Mouse (Mus musculus) neutrophil, adult 5-6 weeks (primary cell): ENCODE results near the gene Bcat1. TPM values are rescaled to one million over a fixed set of nuclear protein-coding genes. Genes with fewer than 3 reads are reported as not detected.

Experiments
- ATAC-seq: fragments of 151-379, 151-347 bp; 2 replicates; pipeline ENCODE4 v1.8.0; 2017; ENCODE audit warnings: mild to moderate bottlenecking, moderate TSS enrichment; ENCODE audit not compliant: insufficient number of reproducible peaks, poor library complexity, low FRiP score, severe bottlenecking; ENCODE audit errors: extremely low read depth
- total RNA-seq: library from RNA; stranded (forward); fragments of 200-1000 nt; gene quantifications from 2 replicates; pipeline ENCODE4 v1.2.3, GENCODE M21; 2017

Gene Bcat1
- total RNA-seq: not detected in 2 replicates

DNA sequence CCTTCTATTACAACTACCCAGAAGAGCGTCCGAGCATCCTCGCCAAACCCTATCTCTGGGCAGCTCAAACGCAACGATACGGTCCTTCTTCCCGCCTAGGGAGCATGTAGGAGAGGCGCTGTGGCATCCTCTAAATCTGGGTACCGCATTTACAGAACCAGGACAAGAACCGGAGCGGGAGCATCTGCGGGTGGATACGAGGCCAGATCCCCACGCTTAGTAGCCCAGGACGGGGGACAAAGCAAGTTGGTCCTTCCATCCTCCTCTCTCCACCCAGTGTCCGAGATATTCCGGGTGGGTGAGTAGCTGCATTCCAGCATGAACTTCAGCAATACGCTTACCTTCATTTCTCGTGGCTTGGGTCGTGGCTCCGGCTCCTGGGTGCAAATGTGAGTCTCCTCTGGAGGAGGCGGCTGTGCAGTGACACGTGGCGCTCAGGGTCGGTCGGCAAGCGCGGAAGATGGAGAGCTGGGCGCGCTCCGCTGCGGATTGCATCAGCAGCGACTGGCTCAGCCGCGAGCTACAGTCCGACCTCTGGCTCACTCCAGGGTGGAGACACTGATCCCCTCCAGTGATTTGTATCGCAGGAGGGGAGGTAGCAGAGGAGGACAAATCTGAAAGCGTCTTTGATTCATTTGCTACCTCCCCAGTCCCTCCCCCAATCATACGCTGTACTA lies at the start of gene Bcat1:
Gene Bcat1 (minus strand): TSS at position 637 of the 677 bp plus-strand sequence.
- ATAC-seq: peak; percentile 28; the same call in 1 of the 2 replicates

DNA sequence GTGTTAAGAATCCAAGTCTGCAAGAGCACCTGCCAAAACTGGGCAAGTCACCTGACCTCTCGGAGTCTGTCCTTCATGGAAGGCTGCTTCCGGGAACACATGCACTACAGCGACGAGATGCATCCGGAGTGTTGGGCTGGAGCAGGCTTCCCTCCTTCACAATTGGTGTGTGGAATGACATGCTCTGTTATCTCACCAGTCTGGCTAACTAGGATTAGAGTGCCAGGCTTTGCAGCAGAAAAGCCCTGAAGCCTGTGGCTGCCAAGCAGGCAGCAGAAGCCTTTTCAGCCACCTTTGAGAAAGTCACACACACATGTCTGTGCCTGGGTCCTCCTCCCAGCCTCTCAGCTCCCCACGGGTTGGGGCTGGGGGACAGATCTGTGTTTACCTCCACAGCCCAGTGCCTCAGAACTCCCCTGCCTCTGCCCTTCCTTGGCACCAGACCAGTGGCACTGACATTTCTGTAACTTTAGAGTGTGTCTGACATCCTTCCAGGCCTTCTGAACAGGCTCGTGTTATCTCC lies 49.7 kb upstream of the Bcat1 start:
- no peak for ATAC-seq

DNA sequence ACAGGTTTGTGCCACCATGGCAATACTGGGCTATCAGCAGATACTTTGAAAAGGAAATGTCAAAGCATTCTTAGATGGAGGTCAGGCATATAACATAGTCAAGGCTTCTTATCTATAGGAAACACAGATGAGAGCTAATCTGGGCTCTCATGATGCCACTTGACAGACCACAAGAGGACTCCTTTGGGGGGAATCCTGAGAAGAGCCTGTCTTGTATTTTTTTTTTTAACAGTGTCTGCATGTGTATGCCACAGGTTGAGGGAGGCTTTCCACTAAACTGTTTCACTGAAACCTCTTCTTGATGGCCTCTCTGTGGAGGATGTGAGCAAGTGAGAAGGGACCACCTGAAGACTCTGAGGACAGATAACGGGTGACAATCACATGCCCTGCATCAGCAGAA lies 48.6 kb upstream of the Bcat1 start:
- no peak for ATAC-seq

GRCm38 (mm10) chr6:145123136-145124060 lies 47.4 kb upstream of the Bcat1 start:
- ATAC-seq: peak; percentile 13; the same call in 1 of the 2 replicates

GRCm38 (mm10) chr6:145122423-145123059 lies 46.6 kb upstream of the Bcat1 start:
- no peak for ATAC-seq

DNA sequence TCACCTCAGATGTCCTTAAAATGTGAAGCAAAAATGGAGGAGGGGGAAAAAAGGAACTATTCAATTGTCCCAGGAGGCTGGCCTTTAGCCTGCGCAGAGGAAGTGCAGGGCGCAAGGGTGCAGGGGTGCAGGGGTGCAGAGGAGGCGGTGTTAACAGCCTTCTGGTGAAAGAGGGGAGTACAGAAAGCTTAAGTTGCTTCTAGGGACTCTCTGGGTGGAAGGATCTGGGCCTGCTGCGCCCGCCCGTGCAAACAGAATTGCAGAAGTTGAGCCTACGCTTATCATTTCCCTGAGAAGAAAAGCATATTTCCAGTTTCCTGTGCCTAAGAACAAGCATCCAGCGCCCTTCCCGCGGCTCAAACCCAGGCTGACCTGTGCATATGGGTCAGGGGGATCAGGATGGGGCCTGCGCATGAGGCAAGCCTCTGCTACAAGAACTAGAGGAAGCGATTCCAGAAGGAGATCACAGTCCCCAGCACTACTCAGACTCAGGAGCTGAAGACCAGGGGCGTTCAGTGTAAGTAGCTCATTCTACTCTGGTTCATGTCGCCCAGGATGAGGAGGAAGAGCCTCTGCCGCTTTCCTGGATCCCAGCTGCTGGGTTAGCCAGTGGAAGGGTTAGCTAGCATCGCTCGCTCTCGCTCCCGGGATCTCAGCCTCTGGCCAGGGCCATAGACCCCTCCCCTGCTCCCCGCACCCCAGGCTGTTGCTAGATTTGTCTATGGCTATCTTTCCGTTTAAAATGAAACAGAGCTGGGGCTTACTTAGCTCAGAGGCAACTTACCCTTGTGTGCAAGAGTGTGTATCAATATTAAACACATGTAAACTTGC lies 45.8 kb upstream of the Bcat1 start:
- ATAC-seq: peak; percentile 85

DNA sequence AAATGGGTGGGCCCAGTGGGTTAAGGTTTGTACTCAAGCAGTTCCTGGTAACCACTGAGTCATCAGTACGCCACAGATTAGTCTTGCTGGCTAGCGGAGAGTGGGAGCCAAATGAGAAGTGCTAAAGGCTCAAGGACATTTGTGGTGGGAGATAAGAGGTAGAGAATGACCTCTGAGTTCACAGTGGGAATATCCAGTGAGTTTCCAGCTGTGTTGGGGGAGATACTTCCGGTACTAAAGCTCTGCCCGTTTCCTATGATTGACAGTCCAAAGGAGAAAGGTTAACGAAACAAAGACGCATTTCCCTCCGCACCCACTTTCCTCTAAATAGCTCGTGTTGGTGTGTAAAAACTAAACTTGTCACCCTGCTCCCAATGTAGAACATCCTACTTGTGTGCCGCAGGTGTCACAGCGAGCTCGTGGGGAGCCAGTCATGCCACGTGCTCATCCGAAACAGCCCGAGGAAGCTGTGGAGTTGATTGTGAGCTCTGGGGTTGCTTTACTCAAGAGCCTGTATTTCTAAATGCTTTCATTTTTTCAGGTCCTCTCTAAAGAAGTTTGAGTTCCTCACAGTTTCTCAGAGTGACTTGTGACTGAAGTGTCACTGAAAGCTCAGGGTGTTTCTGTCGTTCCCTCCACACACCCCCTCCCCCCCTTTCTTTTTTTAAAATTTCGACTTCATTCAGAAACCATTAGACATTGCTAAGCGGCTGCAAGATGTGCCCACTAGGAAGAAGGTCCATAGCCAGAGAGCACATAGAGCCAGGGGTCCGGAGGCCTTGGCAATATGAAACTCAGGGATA lies 45.0 kb upstream of the Bcat1 start:
- peak; percentile 18; the same call in 1 of the 2 replicates for ATAC-seq

- no peak for ATAC-seq
Observed at GRCm38 (mm10) chr6:145120086-145120485, 44.1 kb upstream of the Bcat1 start.

- ATAC-seq: no peak
Observed at GRCm38 (mm10) chr6:145116098-145116672, 40.2 kb upstream of the Bcat1 start.

DNA sequence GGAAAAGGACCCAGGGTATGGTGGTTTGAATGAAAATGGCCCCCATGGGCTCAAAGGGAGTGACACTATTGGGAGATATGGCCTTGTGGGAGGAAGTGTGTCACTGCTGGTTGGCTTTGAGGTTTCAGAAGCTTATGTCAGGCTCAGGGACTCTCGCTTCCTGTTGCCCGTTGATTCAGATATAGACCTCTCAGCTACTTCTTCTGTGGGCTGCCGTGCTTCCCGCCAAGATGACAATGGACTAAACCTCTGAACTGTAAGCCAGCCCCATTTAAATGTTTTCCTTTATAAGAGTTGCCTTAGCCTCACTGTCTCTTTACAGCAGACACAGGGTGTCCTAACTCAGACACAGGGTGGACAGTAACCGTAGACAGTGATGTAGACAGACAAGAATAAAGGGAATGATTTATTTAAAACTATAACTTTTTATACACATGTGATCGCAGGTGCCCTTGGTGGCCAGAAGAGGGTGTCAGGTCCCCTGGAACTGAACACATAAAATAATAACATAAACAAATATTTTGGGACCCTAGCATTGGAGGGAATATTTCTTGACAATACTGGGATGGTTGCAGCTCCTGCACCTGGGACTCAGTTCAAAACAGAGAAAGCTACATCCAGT lies 39.6 kb upstream of the Bcat1 start, which contains the start of gene Lrmp:
Gene Lrmp (plus strand): TSS at position 178 of the 622 bp plus-strand sequence.
- ATAC-seq: peak; percentile 91

DNA sequence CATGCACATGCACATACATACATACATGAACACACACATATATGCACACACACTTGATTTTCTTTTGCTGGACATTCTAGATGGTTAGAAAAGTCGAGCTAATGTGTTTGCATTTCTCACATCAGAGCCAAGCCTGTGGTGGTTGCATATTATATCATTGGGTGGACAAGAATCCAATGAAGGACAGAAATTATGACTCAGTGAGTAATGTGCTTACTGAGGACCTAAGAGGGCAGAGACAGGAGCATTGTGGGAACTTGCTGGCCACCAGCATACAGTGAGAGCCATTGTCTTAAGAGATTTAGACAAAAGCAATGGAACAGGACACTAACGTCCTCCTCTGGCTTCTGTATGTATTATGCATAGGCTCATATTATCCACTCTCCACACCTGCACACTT lies 38.6 kb upstream of the Bcat1 start:
- ATAC-seq: no peak

GRCm38 (mm10) chr6:145112865-145113264 lies 36.9 kb upstream of the Bcat1 start:
- ATAC-seq: no peak

DNA sequence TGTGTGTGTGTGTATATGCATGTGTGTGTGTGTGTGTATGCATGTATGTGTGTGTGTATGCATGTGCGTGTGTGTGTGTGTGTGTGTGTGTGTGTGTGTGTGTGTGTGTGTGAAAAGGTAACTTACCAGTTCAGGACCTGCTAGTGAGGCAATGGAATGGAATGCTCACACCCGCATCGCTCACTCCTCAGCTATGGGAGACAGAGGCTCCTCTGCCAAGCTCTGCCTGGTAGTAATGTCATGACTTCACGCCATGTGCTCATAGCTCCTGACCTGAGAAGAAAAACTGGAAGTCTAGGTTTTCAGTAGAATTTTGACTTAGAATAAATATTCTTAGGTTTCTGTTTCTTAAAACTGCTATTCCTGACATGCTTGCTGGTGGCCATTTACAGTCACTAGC lies 34.8 kb upstream of the Bcat1 start:
- ATAC-seq: no peak

DNA sequence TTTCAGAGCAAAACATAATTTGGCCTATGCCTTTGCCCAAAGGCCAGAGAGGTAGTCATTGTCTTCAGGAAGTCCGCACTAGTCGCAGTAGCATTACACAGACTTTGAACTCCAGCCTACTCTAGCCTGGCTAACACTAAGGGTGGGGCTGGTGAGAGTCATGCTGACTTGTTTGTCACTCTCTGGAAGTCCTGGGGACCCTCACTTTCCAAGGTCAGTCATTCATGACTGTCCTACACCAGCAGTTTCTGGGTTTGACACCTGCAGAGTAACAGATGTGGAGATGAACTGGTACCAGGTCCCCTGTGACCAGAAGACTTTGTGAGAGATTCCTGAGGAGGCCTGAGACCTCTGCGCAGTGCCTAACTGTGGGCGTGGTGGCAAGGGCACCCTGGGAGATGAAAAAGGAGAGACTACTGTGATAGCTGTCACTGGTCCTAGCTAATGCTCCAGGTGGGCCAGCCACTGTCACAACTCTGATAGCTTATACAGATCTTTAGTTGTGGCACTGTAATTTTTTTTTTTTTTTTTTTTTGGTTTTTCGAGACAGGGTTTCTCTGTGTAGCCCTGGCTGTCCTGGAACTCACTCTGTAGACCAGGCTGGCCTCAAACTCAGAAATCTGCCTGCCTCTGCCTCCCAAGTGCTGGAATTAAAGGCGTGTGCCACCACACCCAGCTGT lies 30.3 kb upstream of the Bcat1 start:
- 0 out of 2 replicates have a peak, but pooled peaks have one; percentile 14 for ATAC-seq

DNA sequence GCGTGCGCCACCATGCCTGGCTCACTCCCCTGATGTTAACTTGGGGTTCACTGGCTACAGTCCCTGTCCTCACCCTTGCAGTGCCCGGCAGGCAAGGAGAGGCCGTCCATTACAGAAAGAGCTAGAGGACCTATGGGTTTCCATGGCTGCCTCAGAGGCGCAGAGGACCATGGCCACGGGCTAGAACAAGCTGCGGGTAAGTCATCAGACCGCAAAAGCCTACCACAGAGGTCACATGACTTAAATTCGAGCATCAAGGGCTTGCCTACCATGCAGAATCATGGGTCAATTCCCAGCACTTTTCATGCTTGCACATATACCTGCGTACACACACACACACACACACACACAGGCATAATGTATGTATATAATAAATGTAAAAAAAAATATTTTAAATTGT lies 29.5 kb upstream of the Bcat1 start:
- peak; percentile 28; the same call in 1 of the 2 replicates for ATAC-seq

GRCm38 (mm10) chr6:145104241-145104939 lies 28.4 kb upstream of the Bcat1 start:
- no peak for ATAC-seq
